Mouse (Mus musculus) adrenal gland, postnatal 36 days (tissue): Measurements from ENCODE around the gene Ttll11. TPM values are rescaled to one million over a fixed set of nuclear protein-coding genes. Genes with fewer than 3 reads are reported as not detected.

ENCODE experiments used
- DNase-seq, 2 experiments: peaks; one replicate each; pipeline ENCODE4 v3.0.0; 2021; ENCODE audit warnings: mixed read lengths in 1 of 2
- long read RNA-seq, 2 experiments: library from polyadenylated mRNA; stranded (forward); transcript quantifications; one replicate each; pipeline ENCODE4 v2.0.0; 2021; ENCODE audit warnings: borderline sequencing depth in 2 of 2
- total RNA-seq, 2 experiments: library from RNA; stranded (reverse); gene quantifications; 2 replicates each; pipeline ENCODE4 v1.2.3; 2021

The Ttll11 gene
- 10 to 100 TPM in 1 of 2 experiments, 1 to 10 TPM in 1; 1.7 to 23.0 TPM for total RNA-seq
- long read RNA-seq, experiment 1, partial matches to known transcripts = 0 of 38 reads
- long read RNA-seq, experiment 1, other reads (novel, unspliced or antisense) = 38 of 38 reads
- long read RNA-seq, experiment 2, partial matches to known transcripts = 0 of 1 reads
- long read RNA-seq, experiment 2, other reads (novel, unspliced or antisense) = 1 of 1 reads

DNA sequence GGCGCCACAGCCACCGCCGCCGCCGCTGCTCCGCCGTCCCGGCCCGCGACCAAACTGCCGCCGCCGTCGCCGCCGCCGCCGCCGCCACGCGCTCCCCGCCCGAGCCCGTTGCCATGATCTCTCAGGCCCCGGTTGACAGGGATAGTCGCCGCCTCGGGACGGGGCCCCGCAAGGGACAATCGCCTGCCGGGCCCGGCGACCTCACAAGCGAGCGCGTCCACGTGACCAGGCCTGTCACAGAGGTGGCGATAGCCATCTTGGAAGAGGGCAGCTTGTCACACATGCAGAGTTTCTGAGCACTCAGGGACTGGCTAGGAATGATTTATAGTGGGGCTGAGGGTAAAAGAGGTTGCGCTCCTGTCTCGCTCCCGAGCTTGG lies at the start of gene Ttll11:
Ttll11 (minus strand) TSS at position 270 of the 378 bp plus-strand sequence.
- DNase-seq = peak; percentile 98 to 99

DNA sequence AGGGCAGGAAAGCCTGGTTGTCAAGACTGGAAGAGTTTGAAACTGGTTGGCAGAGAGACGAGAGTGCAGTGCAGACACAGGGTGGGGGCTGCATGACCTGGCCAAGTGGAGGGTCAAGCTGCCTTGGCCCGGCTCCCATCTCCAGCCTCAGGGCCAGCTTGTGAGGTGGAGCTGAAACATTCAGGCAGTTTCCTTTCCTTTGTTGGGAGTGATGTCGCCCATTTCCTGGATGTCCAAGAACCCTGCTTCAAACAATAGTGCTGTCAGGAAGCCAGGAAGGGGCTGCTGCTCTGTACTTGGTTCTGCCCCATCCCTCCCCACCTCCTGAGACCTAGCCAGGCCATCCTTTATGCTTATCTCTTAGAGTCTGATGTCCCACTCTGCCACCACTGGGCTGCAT lies 43.6 kb upstream of the Ttll11 start:
- peak; percentile 63 to 74 for DNase-seq

DNA sequence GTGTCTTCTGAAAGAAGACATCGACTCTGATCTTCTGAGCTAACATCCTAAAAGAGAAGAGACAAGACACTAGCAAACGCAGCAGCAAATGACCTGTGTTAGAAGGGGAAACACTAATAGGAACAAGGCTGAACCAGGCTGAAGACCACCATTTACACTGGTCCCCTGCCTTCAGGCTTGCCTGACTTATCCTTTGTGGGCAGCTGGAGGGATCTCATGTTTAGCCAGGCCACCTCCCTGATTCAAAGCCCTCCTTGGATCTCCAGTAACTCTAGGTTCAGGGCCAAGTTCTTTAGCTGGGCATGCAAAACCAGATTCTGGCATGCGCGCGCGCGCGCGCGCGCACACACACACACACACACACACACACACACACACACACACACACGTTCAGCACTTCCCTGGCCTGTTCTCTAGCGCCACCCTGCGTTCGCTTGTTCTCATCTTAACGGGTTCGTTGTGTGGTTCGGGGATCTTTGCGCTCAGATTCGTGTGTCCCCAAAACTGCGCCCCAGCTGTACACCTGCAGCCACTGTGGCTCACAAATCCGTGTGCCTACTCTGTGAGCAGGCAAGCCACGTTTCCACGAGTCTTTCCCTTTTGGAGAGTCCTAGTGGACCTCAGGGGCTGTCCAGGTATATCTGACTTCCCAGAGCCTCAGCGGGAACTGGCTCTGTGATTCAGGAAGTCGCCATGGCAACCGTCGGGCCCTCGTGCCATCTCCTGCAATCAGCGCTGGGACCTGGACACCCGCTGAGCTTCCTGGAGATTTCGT lies 41.9 kb upstream of the Ttll11 start:
- peak; percentile 80 to 83 for DNase-seq

DNA sequence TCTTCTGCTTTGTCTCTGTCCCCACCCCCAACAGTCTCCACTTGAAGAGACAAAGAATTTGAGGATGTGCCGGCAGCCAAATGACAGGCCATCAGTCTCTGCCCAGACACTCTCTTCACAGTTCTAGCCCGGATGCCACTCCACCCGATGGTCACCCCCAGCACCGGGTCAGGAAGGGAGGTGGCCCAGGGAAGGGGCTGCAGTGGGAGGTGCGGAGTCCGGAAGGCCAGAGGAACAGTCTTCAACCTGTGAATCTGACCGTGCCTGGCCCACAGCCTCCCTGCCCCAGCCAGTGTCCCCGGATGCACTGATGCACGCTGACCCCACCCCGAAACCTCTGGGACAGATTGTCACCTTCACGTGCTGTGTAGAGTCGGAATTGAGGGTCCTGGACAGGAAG lies 33.3 kb upstream of the Ttll11 start:
- peak; percentile 59 to 62 for DNase-seq

DNA sequence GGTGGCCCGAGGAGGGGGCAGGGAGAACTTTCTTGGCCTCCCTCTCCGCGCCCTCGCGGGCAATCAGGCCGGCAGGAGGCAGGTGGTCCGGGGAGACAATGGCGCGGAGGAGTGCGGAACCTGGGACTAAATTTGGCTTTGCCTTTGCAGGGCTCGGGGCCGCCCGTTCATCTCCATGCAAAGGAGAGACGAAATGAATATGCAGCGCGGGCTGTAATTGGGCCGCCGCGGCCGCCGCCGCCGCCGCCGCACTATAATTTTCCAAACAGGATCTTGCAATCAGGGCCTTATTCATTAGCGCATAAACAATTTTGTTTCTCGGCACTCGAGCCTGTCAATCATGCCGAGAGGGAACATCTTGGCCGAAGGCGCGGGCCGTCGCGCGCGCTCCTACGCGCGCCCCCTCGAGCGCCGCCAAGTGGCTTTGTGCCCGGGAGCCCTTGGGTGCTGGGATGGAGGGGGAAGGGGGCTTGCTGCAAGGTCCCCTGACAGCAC lies 31.7 kb upstream of the Ttll11 start:
- peak in 1 of 2 experiments; percentile 16 for DNase-seq

DNA sequence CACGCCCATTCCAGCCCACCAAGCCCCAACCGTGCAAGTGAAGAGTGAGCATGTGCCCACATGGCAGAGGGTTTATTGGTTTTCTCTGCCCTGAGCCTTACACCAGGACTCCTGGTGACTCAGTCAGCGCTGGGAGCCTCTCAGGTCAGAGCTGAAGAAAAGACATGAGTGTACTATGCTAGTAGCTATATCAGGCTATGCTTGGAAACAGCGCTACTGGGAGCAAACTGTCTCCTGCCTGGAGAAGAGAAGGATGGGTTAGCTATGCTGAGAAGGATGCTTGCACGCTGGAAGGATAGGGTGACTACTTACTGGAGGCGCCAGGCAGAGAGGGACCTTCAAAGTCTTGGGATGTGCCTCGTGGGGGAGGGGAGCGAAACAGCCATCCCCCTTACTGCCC lies 30.9 kb upstream of the Ttll11 start:
- no peak for DNase-seq

DNA sequence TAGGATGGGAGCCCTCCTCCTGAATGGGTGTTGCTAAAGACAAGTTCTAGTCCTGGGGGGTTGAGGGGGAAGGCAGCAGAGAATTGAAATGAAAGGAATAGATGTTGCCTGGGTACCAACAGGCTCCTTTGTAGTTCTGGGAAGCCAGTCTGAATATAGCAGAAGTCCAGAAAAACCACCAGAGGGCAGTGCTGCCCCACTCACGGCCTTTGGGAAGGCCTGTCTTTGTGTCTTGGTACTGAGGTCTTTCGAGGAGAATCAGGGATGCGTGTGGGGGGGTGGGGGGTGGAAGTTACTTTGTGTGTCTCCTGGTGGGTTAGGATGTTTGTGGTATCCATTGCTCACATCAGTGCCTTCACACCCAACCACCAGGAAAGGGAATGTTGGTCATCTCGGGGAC lies 29.7 kb upstream of the Ttll11 start:
- peak; percentile 71 to 84 for DNase-seq

DNA sequence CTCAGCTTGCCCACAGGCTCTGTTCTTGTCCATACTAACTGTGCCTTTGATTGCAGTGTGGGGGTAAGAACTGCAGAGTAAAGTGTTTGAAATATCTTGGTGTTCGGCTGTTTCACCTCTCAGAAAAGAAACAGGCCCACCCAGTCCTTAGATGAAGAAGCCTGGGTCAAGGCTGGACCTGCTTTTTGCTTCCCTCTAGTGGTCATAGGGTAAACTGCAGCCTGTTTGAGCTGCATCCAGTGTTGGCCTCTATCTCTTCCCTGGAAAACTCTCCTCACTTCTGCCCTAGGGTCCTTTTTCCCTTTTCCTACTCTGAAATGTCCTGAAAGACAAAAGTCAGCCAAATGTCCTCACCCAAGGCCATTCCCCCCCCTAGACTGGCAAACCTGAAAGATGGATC lies 28.4 kb upstream of the Ttll11 start:
- peak; percentile 26 to 62 for DNase-seq

DNA sequence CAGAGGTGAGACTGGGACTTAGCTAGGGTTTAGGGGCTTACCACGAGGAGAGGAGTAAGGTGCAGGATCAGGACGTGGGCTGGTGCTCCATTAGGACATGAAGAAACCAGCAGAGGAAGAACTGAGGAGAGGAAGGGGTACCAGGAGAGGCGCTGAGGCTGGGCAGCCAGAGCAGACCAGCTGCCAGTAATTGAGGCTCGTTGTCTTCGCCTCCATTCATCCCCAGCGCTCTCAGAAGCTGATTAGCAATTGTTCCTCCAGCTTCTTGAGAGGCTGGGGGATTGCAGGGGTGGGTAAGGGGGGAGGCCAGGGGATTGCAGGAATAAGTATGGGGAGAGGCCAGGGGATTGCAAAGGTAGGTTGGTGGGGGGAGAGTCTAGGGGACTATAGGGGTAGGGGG lies 22.5 kb upstream of the Ttll11 start:
- no peak for DNase-seq

DNA sequence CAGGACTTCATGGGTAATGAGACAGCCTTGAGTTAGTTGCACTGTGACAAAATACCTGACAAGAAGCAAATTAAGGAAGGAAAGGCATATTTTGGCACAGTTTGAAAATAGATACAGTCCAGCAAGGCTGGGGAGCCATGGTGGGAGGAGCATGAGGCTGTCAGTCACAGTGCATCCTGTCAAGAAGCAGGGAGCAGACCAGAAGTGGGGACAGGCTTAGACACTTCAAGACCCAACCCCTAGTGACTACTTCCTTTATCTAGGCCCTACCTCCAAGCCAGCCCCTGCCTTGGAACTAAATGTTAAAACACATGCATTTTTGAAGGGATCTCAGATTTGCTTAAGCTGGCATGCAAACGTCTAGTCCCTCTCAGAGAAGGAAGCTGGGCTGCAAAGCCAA lies 20.7 kb upstream of the Ttll11 start:
- DNase-seq = no peak

DNA sequence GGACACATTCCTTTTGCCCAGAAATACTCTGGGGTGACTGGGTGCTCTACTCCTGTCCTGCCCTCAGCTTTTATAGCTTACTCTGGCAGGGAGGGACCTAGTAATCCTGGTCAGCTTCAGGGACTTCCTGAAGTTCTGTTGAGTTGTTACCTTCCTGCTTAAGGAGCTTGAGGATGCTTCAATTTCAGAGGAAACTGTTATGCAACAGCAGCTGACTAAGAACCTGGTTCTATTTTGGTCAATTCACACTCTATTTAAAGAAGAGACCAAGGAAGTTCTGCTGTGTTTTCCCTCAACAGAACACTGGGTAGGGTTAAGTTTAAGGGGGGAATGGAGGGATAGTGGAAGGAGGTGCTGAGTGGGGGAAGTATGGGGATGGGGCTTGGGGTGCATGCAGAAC lies 19.5 kb upstream of the Ttll11 start:
- no peak for DNase-seq

DNA sequence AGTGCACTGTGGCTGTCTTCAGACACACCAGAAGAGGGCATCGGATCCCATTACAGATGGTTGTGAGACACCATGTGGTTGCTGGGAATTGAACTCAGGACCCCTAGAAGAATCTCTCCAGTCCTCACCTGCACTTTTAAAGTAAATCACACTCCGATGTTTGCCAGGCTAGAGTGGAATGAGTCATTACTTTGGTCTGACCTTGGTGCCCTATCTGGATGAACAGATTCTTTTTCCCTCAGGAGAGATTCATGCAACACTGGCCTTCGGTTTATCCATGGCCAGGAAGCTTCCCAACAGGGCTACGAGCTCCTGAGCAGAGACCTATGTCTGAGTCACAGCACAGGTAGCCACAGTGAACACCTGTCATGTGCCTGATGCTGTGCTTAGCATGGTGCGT lies 18.7 kb upstream of the Ttll11 start:
- DNase-seq = no peak

DNA sequence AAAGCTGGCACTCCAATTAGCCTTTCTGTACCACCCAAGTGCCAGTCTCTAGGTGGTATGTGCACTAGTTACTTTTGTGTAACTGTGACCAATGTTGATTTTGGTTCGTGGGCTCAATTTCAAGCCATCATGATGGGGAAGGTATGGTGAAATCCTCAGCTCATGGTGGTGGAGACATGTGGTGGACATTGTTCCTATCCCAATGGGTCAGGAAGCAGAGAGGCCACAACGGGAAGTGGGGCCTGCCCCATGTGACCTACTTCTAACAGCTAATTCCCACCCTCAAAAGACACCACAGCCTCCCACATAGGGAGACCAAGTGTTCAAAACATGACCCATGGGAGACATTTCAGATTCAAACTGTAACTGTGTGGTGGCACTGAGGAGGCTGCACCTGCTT lies 17.0 kb upstream of the Ttll11 start:
- DNase-seq = no peak

DNA sequence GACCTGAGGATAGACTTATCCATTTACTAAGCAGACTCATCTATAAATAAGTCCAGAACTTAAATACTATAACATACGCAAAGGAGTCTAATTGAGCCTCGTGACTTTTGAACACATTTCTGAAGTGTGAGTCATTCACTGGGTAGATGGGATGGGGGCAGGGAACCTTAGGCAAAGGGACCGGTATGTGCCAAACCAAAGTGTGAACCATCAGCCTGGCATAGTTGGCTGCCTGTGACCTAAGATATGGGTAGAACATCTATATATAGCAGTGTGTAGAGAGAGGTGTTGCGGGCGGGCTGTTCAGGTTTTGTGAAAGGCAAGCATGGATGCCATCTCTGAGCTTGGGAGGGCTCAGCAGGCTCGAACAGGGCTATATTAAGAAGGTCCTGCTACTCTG lies 14.6 kb upstream of the Ttll11 start:
- DNase-seq = no peak

DNA sequence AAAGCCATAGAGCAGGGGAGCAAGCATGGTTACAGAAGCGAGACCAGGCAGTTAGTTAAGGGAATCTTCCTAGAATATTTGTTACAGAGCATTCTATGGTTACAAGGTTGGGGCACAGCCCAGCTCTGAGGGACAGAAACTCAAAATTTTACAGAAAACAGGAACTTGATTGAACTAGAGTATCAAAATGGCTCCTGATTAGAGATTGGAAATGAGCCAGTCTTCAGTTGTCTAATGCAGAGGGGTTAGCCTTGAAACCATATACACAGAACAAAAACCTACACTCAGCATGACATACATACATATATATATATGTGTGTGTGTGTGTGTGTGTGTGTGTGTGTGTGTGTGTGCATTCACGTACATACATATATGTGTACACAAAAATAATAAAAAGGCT lies 13.8 kb upstream of the Ttll11 start:
- DNase-seq = no peak

DNA sequence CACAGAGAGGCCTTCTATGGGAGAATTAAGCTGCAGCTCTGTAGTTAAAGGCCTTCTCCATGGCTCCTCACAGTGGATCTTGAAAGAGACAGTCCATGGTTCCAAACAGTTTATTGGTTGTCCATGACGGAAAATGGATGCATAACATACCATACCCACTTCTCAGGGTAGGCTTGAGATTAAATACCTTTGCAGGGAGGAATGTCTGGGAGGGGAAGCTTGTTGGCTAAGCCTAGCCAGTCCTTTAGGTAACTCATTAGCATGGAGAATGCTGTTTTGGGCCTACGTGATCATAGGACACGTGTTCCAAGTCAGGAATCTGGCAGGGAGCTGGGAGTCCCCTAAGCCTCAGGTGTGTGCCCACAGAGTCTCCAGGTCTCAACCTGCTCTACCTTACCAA lies 12.5 kb upstream of the Ttll11 start:
- DNase-seq = no peak

DNA sequence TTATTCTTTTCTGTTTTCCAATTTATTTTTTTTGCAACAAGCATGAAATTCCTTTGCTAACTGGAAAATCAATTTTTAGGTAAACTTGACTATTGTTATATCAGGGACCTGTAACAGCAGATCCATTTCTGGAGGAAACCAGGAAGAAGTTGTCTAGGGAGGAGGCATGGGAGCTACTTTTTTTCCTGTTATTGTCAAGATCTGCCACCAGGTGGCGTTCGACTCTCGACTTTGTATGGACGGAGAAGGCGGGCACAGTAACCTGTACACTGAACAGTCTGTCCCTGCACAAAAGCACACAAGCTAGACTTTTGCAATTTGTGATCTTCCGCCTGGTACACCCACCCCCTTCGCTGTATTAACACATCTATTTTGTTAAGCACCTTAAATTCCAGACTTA lies 4.2 kb upstream of the Ttll11 start:
- DNase-seq = peak; percentile 62 to 79

DNA sequence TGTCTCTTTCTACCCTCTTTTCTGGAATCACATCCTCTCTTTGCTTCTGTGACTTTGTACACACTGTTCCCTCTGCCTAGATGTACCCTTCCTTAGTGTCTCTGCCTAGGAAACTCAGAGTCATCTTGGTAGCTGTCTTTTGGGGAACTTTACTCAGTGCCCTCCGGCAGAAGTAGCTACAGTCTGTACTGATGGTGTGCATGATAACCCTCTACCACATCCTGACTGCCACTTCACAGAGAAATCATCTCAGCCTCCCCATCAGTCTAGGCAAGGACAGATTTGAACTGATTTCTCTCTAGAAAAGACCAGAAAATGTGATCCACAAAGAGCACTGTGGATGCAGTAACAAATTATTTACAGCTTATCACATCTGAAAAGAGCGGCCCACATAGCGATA lies 2.2 kb upstream of the Ttll11 start:
- no peak for DNase-seq

DNA sequence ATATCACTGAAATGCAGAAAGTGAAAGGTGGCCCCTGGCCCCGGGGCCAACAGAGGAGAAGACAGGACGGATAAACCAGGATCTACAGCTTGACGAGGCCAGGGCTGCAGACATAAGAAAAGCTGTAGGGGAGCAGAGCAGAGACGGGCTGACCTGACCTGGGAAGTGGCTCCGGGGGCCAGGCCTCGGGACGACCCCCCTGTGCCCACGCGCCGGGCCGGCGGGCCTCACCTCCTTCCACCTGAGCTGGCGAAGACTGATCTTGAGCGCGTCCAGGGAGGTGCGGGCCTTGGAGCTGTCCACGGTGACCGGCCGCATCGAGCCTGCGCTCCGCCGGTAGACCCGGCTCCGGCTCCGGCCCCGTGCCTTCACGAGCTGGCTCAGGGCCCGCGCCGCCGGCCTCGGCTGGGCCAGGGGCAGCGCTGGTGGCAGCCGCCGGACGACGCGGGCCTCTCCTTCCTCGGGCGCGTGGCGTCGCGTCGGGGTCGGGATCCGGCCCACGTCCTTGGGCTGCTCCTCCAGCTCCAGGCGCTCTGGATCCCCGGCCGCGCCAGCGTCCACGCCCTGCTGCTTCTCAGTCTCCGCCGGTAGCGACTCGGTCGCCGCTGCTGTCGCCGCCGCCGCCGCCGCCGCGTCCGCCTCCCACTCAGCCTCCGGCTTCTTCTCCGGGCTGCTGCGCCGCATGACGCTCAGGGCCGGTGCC lies 621 bp downstream of the Ttll11 start:
- peak; percentile 64 to 75 for DNase-seq

DNA sequence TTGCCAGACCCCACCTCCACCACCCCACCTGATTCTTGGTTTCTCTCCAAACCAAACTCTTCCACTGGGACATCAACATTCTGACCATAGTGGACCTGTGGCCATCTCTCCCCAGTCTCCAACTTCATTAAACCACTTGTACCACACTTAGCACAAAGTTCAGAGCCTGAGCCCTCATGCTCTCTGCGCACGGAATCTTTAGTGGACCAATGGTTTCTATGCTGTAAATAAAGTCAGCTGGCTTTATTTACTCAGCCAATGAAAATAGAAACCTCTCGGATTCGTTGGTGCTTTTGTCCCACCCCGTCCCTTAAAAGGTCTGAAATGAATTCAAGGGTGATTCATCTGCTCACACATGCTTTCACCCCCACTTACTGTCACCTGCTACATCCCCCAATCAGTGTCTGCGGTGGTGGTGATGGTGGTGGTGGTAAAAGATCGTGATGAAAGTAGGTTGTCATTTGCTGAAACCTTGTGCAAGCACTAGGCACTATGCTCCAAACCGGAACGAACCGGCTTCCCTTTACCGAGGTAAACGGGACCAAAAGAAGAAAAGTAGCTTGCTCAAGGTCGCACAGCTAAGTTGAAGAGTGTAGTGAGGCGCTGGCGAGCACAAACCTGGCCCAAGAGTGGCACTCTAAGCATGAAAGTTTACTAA lies 1.3 kb downstream of the Ttll11 start:
- DNase-seq = peak; percentile 28 to 31

DNA sequence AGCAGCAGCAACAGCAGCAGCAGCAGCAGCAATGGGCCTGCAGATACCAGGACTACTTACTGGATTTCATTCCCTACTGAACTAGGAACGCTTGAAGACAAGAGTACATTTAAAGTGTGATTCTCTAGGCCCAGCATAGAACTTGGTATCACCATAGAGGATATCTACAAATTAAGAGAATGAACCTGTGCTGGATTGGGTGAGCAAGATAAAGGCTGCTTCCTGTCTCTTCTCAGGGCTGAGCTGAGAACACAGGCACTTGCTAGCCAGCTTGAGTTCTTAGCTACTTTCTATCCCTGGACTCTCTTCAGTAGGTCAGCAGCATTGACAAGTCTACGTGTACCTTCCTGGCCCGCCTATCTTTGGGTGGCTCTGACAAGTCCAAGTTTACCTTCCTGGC lies 2.0 kb downstream of the Ttll11 start:
- no peak for DNase-seq

DNA sequence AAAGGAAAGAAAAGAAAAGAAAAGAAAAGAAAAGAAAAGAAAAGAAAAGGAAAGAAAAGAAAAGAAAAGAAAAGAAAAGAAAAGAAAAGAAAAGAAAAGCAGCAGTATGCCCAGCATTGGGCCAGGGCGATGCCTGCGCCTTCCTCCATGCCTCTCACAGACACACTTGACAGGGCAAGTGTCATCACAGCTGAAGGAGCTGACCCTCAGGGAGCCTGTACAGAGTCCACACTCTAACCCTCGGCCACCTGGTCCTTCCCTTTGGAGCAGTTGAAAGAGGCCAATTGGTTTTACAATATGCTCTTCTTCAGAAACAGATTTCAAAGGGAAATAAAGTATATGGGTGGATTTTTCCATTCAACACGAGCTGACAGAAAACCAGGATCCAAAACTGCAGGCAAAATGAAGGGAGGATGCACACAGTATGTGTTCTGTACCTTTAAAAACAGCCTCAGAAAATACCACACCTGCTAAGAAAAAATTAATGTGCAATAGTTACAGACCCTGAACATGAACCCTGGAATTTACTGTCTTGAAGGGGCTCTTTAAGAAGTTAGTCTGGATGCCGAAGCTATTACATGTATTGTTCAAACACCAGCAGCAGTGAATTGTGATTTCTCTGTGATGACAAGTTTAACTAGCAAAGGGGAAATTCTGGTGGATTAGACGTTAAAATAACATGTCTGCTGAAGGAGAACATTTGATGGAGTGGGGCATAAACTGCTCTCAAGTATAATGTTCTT lies 7.3 kb downstream of the Ttll11 start:
- DNase-seq = no peak
